Mouse (Mus musculus): ENCODE measurements around the gene Atp5s.

GRCm38 (mm10) chr12:69682788-69683419 is 41.8 kb upstream of the Atp5s start:
- TF ChIP-seq E2F4 (IDR thresholded peaks at IDR 0.05; ENCODE audit: insufficient read depth) (no peak), MYOG (IDR thresholded peaks at IDR 0.05; ENCODE audit: control insufficient read depth in 1 of 3, insufficient read depth in 1 of 3, insufficient read length in 2 of 3, low read depth in 2 of 3) (no peak), MYOD1 (IDR thresholded peaks at IDR 0.05; ENCODE audit: control insufficient read depth in 1 of 3, insufficient read length in 2 of 3, low read depth in 2 of 3) (no peak), POLR2A (IDR thresholded peaks at IDR 0.05; ENCODE audit: insufficient read length, low read depth) (no peak), MAX (IDR thresholded peaks at IDR 0.05; ENCODE audit: low read depth) (no peak), CEBPB (IDR thresholded peaks at IDR 0.05; ENCODE audit: insufficient read depth, poor library complexity, severe bottlenecking) (no peak), POLR2AphosphoS2 (IDR thresholded peaks at IDR 0.05; ENCODE audit: insufficient read length, low read depth) (no peak)
